Mouse (Mus musculus) megakaryocyte, adult 5-6 weeks (primary cell): ENCODE results near the gene Arl6ip4. TPM values are rescaled to one million over a fixed set of nuclear protein-coding genes. Genes with fewer than 3 reads are reported as not detected.
A peak's percentile ranks its signal among the peaks of the same experiment; 100 is the strongest.

Source experiments
- ATAC-seq: 2 replicates; pipeline ENCODE4 v1.8.0; 2016; ENCODE audit warnings: mild to moderate bottlenecking, inconsistent platforms; ENCODE audit not compliant: poor library complexity, severe bottlenecking
- total RNA-seq, 2 experiments: library from RNA; stranded (forward) in 1 of 2; stranded (reverse) in 1 of 2; fragments of 153-499, 151-499 nt in 1 of 2; fragments of 221-1000, 200-1000 nt in 1 of 2; gene quantifications; 2 replicates each; pipeline versions ENCODE4 v1.2.3 to v1.2.4; 2015 to 2017

Gene Arl6ip4
- total RNA-seq, 2 experiments from 2014 or later, result 53.0 to 80.5 TPM

DNA sequence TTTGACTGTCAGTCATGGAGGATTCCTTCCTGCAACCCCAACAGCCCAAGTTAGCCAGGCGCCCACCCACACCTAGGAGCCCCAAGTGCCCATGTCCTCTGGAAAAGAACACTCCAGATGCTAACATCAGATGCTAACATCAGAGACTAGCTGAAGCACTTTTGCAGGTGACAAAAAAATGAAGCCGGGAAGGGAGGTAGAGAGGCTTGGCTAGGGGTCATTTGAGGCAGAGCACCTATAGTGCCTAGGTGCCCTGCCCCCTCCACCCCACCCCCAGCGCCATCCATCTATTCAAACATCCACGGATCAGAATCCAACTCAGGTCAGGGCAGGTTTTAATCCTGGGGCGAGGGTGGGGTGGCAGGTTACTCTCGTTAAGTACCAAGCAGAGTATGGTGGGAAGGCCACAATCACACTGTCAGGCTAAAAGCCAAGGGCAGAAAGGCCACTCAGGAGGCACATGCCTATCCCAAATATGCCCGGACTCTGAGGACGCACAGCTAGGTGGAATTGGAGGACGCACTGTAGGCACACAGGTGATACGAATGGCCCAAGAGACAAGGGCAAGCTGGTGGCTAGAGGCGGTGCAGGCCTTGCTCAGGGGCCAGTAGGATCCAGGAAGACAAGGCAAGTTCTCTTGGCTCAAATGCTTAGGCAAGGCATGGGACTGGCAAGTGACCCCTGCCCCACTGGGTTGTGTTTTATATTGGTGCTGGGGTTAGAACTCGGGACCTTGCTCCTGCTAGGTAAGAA, 21.9 kb upstream of the Arl6ip4 start:
- no peak for ATAC-seq

- peak; percentile 16 for ATAC-seq
Observed at GRCm38 (mm10) chr5:124095077-124095581, 20.8 kb upstream of the Arl6ip4 start.

GRCm38 (mm10) chr5:124095596-124096232, 20.2 kb upstream of the Arl6ip4 start, which contains the start of gene Abcb9:
TSS of gene Abcb9 (minus strand) at chr5:124095798.
- ATAC-seq, result peak; percentile 91

- ATAC-seq, result no peak
Observed at GRCm38 (mm10) chr5:124098923-124099322, 17.0 kb upstream of the Arl6ip4 start.

DNA sequence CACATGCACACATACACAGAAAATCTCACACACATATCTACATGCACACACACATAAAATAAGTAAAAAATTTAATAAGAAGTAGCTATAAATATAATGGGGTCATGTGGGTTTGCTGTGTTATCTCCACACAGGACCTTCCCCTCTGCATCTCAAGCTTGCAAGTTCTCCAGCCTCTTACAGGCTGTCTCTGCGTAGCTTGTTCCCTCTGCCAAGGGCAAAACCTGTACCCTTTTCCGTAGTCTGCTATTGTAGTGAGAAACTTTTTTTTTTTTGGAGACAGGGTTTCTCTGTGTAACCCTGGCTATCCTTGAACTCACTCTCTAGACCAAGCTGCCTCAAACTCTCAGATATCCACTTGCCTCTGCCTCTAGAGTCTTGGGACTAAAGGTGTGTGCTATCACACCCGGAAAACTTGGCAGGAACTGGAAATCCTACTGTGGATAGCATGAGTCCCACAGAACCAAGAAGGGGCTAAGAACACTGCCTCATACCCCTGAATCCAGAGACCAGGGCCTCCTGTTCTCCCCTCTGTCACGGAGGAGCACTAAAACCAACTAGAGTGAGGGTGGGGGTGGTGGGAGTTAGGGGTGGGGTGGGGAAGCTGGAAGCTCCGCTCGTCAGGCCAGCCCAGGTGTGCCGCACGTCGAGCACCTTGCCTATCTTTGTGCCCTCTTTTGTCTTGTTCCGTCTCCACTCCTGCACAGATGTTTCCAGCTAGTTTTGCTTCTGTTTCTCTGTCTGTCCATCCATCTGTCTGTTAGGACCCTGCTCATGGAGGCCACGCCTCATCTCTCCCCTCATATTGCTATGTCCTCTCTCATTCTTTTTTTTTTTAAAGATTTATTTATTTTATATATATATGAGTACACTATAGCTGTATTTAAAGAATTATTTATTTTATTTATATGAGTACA, 15.5 kb upstream of the Arl6ip4 start:
- ATAC-seq, result no peak

DNA sequence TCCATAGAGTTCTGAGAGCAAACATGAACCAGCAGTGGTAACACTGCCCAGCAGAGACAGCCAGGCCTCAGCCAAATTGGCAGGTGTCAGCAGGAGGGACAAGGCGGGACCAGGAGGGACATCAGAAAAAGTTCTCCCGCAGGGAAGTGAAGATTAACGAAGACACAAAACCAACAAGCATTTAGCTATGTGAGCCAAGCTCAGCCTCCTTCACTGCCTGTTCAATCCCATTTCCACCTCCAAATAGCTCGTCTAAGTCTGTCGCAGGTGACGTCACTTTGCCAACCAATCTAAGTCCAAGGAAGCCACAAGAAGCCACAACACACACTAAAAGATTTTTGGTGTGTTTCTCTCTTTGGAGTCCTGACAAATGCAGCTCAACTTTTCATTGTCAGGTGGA, 13.6 kb upstream of the Arl6ip4 start:
- ATAC-seq, result no peak

- ATAC-seq, result no peak
Observed at GRCm38 (mm10) chr5:124103020-124103419, 12.9 kb upstream of the Arl6ip4 start.

DNA sequence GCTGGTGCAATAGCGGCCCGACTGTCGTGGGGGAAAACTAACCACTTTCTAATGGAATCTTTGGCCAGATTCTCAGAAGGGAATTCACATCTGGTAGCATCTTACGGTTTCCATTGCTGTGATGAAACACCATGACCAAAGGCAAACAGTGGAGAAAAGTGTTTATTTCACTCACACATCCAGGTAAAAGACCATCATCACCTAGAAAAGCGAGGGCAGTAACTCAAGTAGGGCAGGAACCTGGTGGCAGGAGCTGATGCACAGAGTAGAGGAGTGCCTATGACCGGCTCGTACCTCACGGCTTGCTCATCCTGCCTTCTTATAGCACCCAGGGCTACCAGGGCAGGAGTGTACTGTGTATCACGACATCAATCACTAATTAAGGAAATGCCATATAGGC, 12.3 kb upstream of the Arl6ip4 start:
- ATAC-seq, result no peak

- ATAC-seq, result 0 out of 2 replicates have a peak, but pooled peaks have one; percentile 26
Observed at GRCm38 (mm10) chr5:124111077-124111741, 4.7 kb upstream of the Arl6ip4 start.

GRCm38 (mm10) chr5:124111742-124112497, 4.0 kb upstream of the Arl6ip4 start, which contains the start of gene Ogfod2:
TSS of gene Ogfod2 (plus strand) at chr5:124112297.
- ATAC-seq, result peak; percentile 87

- ATAC-seq, result no peak
Observed at GRCm38 (mm10) chr5:124112531-124112930, 3.4 kb upstream of the Arl6ip4 start.

DNA sequence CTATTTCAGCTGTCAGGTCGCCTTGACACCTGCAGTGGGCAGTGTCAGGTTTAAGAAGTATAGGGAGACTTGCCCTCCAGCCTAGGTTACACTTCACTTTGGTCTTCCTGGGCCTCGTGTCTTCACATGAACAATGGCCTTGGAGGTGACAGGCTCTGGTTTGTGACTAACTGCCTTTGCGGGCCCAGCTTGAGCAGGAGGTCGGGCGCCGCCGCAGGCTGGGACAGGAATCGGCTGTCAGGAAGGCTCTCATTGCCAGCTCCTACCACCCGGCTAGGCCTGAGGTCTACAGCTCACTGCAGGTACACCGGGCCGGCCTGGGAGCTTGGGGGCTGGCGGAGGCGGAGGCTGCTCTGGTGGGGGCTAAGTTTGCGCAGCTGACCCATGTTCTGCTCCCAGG, 2.9 kb upstream of the Arl6ip4 start:
- ATAC-seq, result no peak

- ATAC-seq, result no peak
Observed at GRCm38 (mm10) chr5:124114276-124115025, 1.4 kb upstream of the Arl6ip4 start.

- ATAC-seq, result no peak
Observed at GRCm38 (mm10) chr5:124115531-124115930, 358 bp upstream of the Arl6ip4 start.

DNA sequence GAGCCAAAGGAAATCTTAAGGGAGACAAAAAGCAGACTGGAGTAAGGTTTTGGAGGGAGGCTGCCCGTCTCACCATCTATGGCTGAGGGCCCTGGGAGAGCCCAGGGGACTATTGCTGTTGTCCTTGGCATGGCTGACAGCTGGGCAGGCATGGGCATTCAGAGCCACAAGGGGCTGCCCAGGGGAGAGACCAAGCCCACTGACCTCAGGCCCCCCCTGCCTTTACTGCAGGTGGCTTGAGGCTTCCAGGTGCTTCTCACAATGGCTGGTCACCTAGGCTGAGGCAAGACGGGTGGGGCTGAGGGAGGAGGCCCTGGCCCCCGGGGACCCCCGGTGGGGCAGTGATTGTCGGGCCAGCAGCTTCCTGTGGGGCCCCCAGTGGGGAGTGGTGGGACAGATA, 3.3 kb downstream of the Arl6ip4 start:
- ATAC-seq, result no peak

DNA sequence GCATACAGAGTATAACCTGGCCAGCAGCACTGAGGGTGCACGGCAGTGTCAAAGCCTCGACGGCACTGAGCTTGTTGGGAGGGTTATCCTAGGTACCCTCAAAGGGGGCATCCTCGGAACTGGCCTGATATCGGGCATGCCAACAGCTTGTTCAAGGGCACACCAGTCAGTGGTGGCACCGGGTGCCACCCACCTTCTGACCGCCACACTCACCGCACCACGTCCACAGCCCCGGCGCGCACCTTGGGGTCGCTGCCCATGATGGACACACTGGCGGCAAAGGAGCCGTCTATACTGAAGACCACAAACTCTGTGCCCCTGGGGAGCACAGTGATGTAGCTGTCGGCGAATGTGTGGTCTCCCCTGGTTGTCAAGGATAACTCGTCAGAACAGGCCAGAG, 6.5 kb downstream of the Arl6ip4 start:
- no peak for ATAC-seq

GRCm38 (mm10) chr5:124125093-124125492, 9.2 kb downstream of the Arl6ip4 start:
- ATAC-seq, result no peak

- no peak for ATAC-seq
Observed at GRCm38 (mm10) chr5:124134261-124134660, 18.4 kb downstream of the Arl6ip4 start.

- no peak for ATAC-seq
Observed at GRCm38 (mm10) chr5:124138066-124138465, 22.2 kb downstream of the Arl6ip4 start.
